Mouse (Mus musculus) embryonic facial prominence, embryonic 13.5 days (tissue): ENCODE measurements around the gene Znrf2. TPM values are rescaled to one million over a fixed set of nuclear protein-coding genes. Genes with fewer than 3 reads are reported as not detected.

Source experiments
- ATAC-seq: fragments of 200-750 bp; cut with Nextera tagmentation; 2 replicates; pipeline ENCODE4 v1.8.0; 2017; ENCODE audit warnings: low read depth; ENCODE audit not compliant: insufficient number of reproducible peaks, insufficient read depth, low FRiP score, low TSS enrichment
- H3K27ac ChIP-seq: fragments of 300-500 bp; sonication (generic); 2 replicates; pipeline ENCODE4 v1.5.1; 2015; ENCODE audit warnings: moderate library complexity, mild to moderate bottlenecking, inconsistent platforms
- H3K27me3 ChIP-seq: fragments of 300-500 bp; sonication (generic); 2 replicates; pipeline ENCODE4 v1.6.1; 2015; ENCODE audit warnings: mild to moderate bottlenecking, inconsistent platforms
- H3K36me3 ChIP-seq: fragments of 300-500 bp; sonication (generic); 2 replicates; pipeline ENCODE4 v1.6.1; 2015; ENCODE audit warnings: mild to moderate bottlenecking, inconsistent platforms
- H3K4me1 ChIP-seq: fragments of 300-500 bp; sonication (generic); 2 replicates; pipeline ENCODE4 v1.6.1; 2015; ENCODE audit warnings: inconsistent platforms
- H3K4me2 ChIP-seq: fragments of 300-500 bp; sonication (generic); 2 replicates; pipeline ENCODE4 v1.6.1; 2015; ENCODE audit warnings: moderate library complexity, mild to moderate bottlenecking, inconsistent platforms
- H3K4me3 ChIP-seq: fragments of 300-500 bp; sonication (generic); 2 replicates; pipeline ENCODE4 v1.5.1; 2015; ENCODE audit warnings: mild to moderate bottlenecking, inconsistent platforms
- H3K9ac ChIP-seq: fragments of 300-500 bp; sonication (generic); 2 replicates; pipeline ENCODE4 v1.6.1; 2015; ENCODE audit warnings: mild to moderate bottlenecking, inconsistent platforms
- H3K9me3 ChIP-seq: fragments of 300-500 bp; sonication (generic); 2 replicates; pipeline ENCODE4 v1.6.1; 2016; ENCODE audit warnings: inconsistent platforms
- WGBS: fragments of 180-500 bp; shearing (Covaris S2); methylation state at CpG from one replicate; pipeline ENCODE4 v1.1.7; 2015; ENCODE audit warnings: mixed read lengths; 5-methylcytosine and 5-hydroxymethylcytosine counted together
- polyA plus RNA-seq: library from polyadenylated mRNA; unstranded; fragments of >200 nt; fragmentation: Nextera tagmentation; extraction: Ambion mirVana; gene quantifications from 2 replicates; pipeline ENCODE4 v1.2.1, GENCODE M21; 2015

Znrf2 gene
- polyA plus RNA-seq, 1 experiment from 2014 or later, result 3.5 TPM

- Histone ChIP-seq H3K4me1 (peaks cover 2% of the 10 kb centered on the region), H3K9ac (no peak overlapping the region), H3K4me3 (no peak overlapping the region), H3K9me3 (no peaks in the 10 kb centered on the region), H3K36me3 (no peaks in the 10 kb centered on the region), H3K27me3 (peaks cover 9% of the 10 kb centered on the region; the same call in 1 of the 2 replicates), H3K27ac (no peak overlapping the region), H3K4me2 (no peak overlapping the region)
- WGBS, result 58% methylated on average over 7 of the region's 7 CpGs
- ATAC-seq, result no peak
These were observed 109.2 kb downstream of the Znrf2 start for GRCm38 (mm10) chr6:54925736-54926440.

- no peak for ATAC-seq
- WGBS, result 76% methylated on average over 2 of the region's 2 CpGs
- Histone ChIP-seq H3K4me1 (peaks cover 2% of the 10 kb centered on the region), H3K9ac (no peak overlapping the region), H3K36me3 (no peaks in the 10 kb centered on the region), H3K4me2 (no peak overlapping the region), H3K9me3 (no peaks in the 10 kb centered on the region), H3K27me3 (peaks cover 9% of the 10 kb centered on the region; the same call in 1 of the 2 replicates), H3K27ac (no peak overlapping the region), H3K4me3 (no peak overlapping the region)
These were observed 110.2 kb downstream of the Znrf2 start for GRCm38 (mm10) chr6:54926899-54927298.

GRCm38 (mm10) chr6:54927946-54928345 is 111.2 kb downstream of the Znrf2 start:
- ATAC-seq, result no peak
- H3K9me3 ChIP-seq, result no peaks in the 10 kb centered on the region
- 81% methylated on average over 6 of the region's 6 CpGs for WGBS

GRCm38 (mm10) chr6:54931641-54932040 is 114.9 kb downstream of the Znrf2 start:
- Histone ChIP-seq H3K9ac (no peak overlapping the region), H3K4me2 (no peak overlapping the region), H3K4me1 (no peaks in the 10 kb centered on the region), H3K27ac (no peak overlapping the region), H3K36me3 (no peaks in the 10 kb centered on the region), H3K4me3 (no peak overlapping the region), H3K27me3 (no peaks in the 10 kb centered on the region), H3K9me3 (no peaks in the 10 kb centered on the region)
- 87% methylated on average over 4 of the region's 4 CpGs for WGBS
- ATAC-seq, result no peak

More at GRCm38 (mm10) chr6:54927946-54928345, 111.2 kb downstream of the Znrf2 start:
- H3K9ac ChIP-seq, result no peak overlapping the region
- peaks cover 2% of the 10 kb centered on the region for H3K4me1 ChIP-seq
- no peak overlapping the region for H3K27ac ChIP-seq
- no peak overlapping the region for H3K4me3 ChIP-seq
- H3K36me3 ChIP-seq, result no peaks in the 10 kb centered on the region
- H3K27me3 ChIP-seq, result peaks cover 9% of the 10 kb centered on the region; the same call in 1 of the 2 replicates
- H3K4me2 ChIP-seq, result no peak overlapping the region

- WGBS, result 92% methylated on average over 12 of the region's 12 CpGs
- Histone ChIP-seq H3K4me1 (no peaks in the 10 kb centered on the region), H3K27me3 (no peaks in the 10 kb centered on the region), H3K4me2 (no peak overlapping the region), H3K4me3 (no peak overlapping the region), H3K27ac (no peak overlapping the region), H3K9ac (no peak overlapping the region), H3K36me3 (no peaks in the 10 kb centered on the region), H3K9me3 (no peaks in the 10 kb centered on the region)
- ATAC-seq, result no peak
These were observed 115.8 kb downstream of the Znrf2 start for GRCm38 (mm10) chr6:54932526-54932925.

- Histone ChIP-seq H3K9ac (no peak overlapping the region), H3K4me3 (no peak overlapping the region), H3K4me1 (no peaks in the 10 kb centered on the region), H3K27ac (no peak overlapping the region), H3K9me3 (no peaks in the 10 kb centered on the region), H3K36me3 (no peaks in the 10 kb centered on the region), H3K27me3 (no peaks in the 10 kb centered on the region), H3K4me2 (no peak overlapping the region)
- WGBS, result 68% methylated on average over 5 of the region's 5 CpGs
- no peak for ATAC-seq
These were observed 116.5 kb downstream of the Znrf2 start for GRCm38 (mm10) chr6:54933216-54933615.

- no peak overlapping the region for H3K4me2 ChIP-seq
- H3K27me3 ChIP-seq, result no peaks in the 10 kb centered on the region
- no peaks in the 10 kb centered on the region for H3K9me3 ChIP-seq
- no peak for ATAC-seq
- H3K36me3 ChIP-seq, result no peaks in the 10 kb centered on the region
- WGBS, result 81% methylated on average over 3 of the region's 3 CpGs
- H3K4me3 ChIP-seq, result no peak overlapping the region
- H3K27ac ChIP-seq, result no peak overlapping the region
- no peak overlapping the region for H3K9ac ChIP-seq
- no peaks in the 10 kb centered on the region for H3K4me1 ChIP-seq
These were observed 117.2 kb downstream of the Znrf2 start for GRCm38 (mm10) chr6:54933866-54934265.

- Histone ChIP-seq H3K4me1 (no peaks in the 10 kb centered on the region), H3K9ac (no peak overlapping the region), H3K9me3 (no peaks in the 10 kb centered on the region), H3K4me2 (no peak overlapping the region), H3K4me3 (no peak overlapping the region), H3K36me3 (no peaks in the 10 kb centered on the region), H3K27me3 (no peaks in the 10 kb centered on the region), H3K27ac (no peak overlapping the region)
- WGBS, result 91% methylated on average over 8 of the region's 8 CpGs
- ATAC-seq, result no peak
These were observed 117.6 kb downstream of the Znrf2 start for GRCm38 (mm10) chr6:54934313-54934712.

- Histone ChIP-seq H3K4me1 (peaks cover 3% of the 10 kb centered on the region), H3K27ac (no peak overlapping the region), H3K36me3 (no peaks in the 10 kb centered on the region), H3K27me3 (no peaks in the 10 kb centered on the region), H3K4me3 (no peak overlapping the region), H3K4me2 (no peak overlapping the region), H3K9ac (no peak overlapping the region), H3K9me3 (no peaks in the 10 kb centered on the region)
- no peak for ATAC-seq
- 66% methylated on average over 5 of the region's 5 CpGs for whole genome bisulfite sequencing
These were observed 118.2 kb downstream of the Znrf2 start for GRCm38 (mm10) chr6:54934930-54935329.

- no peaks in the 10 kb centered on the region for H3K36me3 ChIP-seq
- H3K9ac ChIP-seq, result no peak overlapping the region
- no peak for ATAC-seq
- H3K4me1 ChIP-seq, result peaks cover 9% of the 10 kb centered on the region
- H3K27me3 ChIP-seq, result no peaks in the 10 kb centered on the region
- H3K4me2 ChIP-seq, result no peak overlapping the region
- H3K4me3 ChIP-seq, result no peak overlapping the region
- WGBS, result 66% methylated on average over 2 of the region's 2 CpGs
- no peak overlapping the region for H3K27ac ChIP-seq
- no peaks in the 10 kb centered on the region for H3K9me3 ChIP-seq
These were observed 119.8 kb downstream of the Znrf2 start for GRCm38 (mm10) chr6:54936496-54936895.

- H3K4me2 ChIP-seq, result no peak overlapping the region
- no peak overlapping the region for H3K27ac ChIP-seq
- 50% methylated on average over 4 of the region's 4 CpGs for WGBS
- 0 out of 2 replicates have a peak, but pooled peaks cover 2% of the 10 kb centered on the region for H3K36me3 ChIP-seq
- H3K4me3 ChIP-seq, result no peak overlapping the region
- no peak for ATAC-seq
- no peaks in the 10 kb centered on the region for H3K9me3 ChIP-seq
- no peak overlapping the region for H3K9ac ChIP-seq
- peaks cover 28% of the 10 kb centered on the region for H3K4me1 ChIP-seq
- H3K27me3 ChIP-seq, result peaks cover 21% of the 10 kb centered on the region
These were observed 122.9 kb downstream of the Znrf2 start for GRCm38 (mm10) chr6:54939631-54940030.

- 72% methylated on average over 7 of the region's 7 CpGs for WGBS
- Histone ChIP-seq H3K27me3 (peaks cover 26% of the 10 kb centered on the region), H3K4me2 (no peak overlapping the region), H3K4me1 (peaks cover 28% of the 10 kb centered on the region), H3K36me3 (0 out of 2 replicates have a peak, but pooled peaks cover 2% of the 10 kb centered on the region), H3K9me3 (no peaks in the 10 kb centered on the region), H3K27ac (no peak overlapping the region), H3K4me3 (no peak overlapping the region), H3K9ac (no peak overlapping the region)
- ATAC-seq, result no peak
These were observed 123.4 kb downstream of the Znrf2 start for GRCm38 (mm10) chr6:54940126-54940525.
